In the genomic region with DNA sequence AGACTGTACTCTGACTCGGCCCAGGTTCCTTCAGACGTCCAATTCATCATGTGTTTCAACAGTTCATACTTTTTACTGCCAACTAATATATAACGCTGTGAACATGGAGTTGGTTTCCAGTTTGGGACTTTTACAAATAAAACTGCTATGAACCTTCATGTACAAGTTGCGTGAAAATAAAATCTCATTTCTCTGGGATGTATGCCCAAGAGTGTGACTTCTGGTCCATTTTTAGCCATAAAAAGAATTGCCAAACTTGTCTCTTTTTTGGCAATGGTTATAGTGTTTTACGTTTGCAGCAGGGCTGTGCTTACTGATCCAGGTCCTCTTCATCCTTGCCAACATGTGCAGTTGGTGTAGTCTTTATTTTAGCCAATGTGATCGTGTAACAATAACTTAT, we compare ENCODE assay signal across 28 mouse cellular contexts.
"Had no signal": no experiment of that assay in that cellular context is flagged by ENCODE, and none has a peak within 500 bp of the region (broad histone marks: within the 10 kb centered on the region; RNA-seq: fewer than 3 reads in every experiment).

No protein-coding gene starts in this region.

- H3K9me3 ChIP-seq: heart, embryonic 13.5 days; heart, embryonic 15.5 days; hindbrain, embryonic 13.5 days; hindbrain, embryonic 15.5 days; kidney, embryonic 15.5 days; limb, embryonic 12.5 days; liver, embryonic 13.5 days; liver, embryonic 15.5 days had no signal

- ATAC-seq: hindbrain, postnatal 0 days; intestine, embryonic 16.5 days; liver, postnatal 0 days had no signal

- H3K4me2 ChIP-seq: heart, embryonic 11.5 days; heart, embryonic 13.5 days; heart, embryonic 15.5 days; hindbrain, embryonic 13.5 days; hindbrain, embryonic 15.5 days; kidney, embryonic 15.5 days; limb, embryonic 12.5 days; liver, embryonic 11.5 days; liver, embryonic 13.5 days; liver, embryonic 15.5 days had no signal

- H3K27me3 ChIP-seq: heart, embryonic 13.5 days; heart, embryonic 15.5 days; hindbrain, embryonic 13.5 days; hindbrain, embryonic 15.5 days; kidney, embryonic 15.5 days; limb, embryonic 12.5 days; liver, embryonic 13.5 days; liver, embryonic 15.5 days had no signal

- H3K9ac ChIP-seq: heart, embryonic 13.5 days; heart, embryonic 15.5 days; hindbrain, embryonic 13.5 days; hindbrain, embryonic 15.5 days; kidney, embryonic 15.5 days; limb, embryonic 12.5 days; liver, embryonic 13.5 days; liver, embryonic 15.5 days; liver, postnatal 0 days had no signal

- DNase-seq: gastrocnemius, postnatal 14 days; gastrocnemius, postnatal 36 days; heart, adult 18-20 months; heart, postnatal 14 days; heart, postnatal 36 days; kidney, adult 11 months; kidney, adult 2 months; kidney, adult 9 months; kidney, postnatal 14 days; kidney, postnatal 36 days; layer of hippocampus, adult 9-11 months; layer of hippocampus, postnatal 36 days; left cerebral cortex, postnatal 4 days; liver; liver, embryonic 13.5 days; liver, postnatal 0 days had no signal

- H3K4me1 ChIP-seq: kidney, embryonic 15.5 days; limb, embryonic 12.5 days; liver, embryonic 13.5 days; liver, embryonic 15.5 days had no signal

- H3K27ac ChIP-seq: heart, embryonic 13.5 days; heart, embryonic 15.5 days; hindbrain, embryonic 13.5 days; hindbrain, embryonic 15.5 days; hindbrain, postnatal 0 days; kidney, embryonic 15.5 days; kidney, postnatal 0 days; limb, embryonic 12.5 days; liver, embryonic 13.5 days; liver, embryonic 15.5 days had no signal

- H3K4me3 ChIP-seq: heart, embryonic 13.5 days; heart, embryonic 15.5 days; hindbrain, embryonic 13.5 days; hindbrain, embryonic 15.5 days; kidney, embryonic 15.5 days; limb, embryonic 12.5 days; liver, embryonic 13.5 days; liver, embryonic 15.5 days had no signal

- H3K36me3 ChIP-seq: heart, embryonic 13.5 days; heart, embryonic 15.5 days; hindbrain, embryonic 13.5 days; hindbrain, embryonic 15.5 days; kidney, embryonic 15.5 days; limb, embryonic 12.5 days; liver, embryonic 13.5 days; liver, embryonic 15.5 days had no signal
